Mouse (Mus musculus): ENCODE measurements around the gene Rasgrp1.

DNA sequence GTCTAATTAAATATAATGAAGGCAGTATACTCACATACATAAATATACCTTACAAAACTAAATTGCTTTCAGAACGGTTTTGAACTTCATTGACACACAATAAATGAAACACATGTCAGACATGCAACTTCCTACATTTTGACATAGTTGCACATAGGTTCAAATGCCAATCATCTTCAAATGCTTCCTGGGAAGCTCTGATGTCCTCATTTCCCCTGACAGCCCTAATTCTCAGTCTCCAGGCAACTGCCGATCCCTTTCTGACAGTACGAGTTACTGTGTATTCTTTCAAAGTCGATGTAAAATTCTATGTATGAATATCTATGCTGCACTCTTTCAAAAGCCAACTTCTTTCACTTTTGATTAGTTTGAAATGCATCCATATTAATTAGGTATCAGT lies 100.8 kb downstream of the Rasgrp1 start:
- no peak for TF ChIP-seq CTCF (conservative IDR thresholded peaks at IDR 0.05; ENCODE audit: low read length)
- TF ChIP-seq POU5F1 (IDR thresholded peaks at IDR 0.05; ENCODE audit: borderline replicate concordance, low read length) = no peak
